Mouse (Mus musculus): Measurements from ENCODE around the gene Scrn1.

The Scrn1 gene

DNA sequence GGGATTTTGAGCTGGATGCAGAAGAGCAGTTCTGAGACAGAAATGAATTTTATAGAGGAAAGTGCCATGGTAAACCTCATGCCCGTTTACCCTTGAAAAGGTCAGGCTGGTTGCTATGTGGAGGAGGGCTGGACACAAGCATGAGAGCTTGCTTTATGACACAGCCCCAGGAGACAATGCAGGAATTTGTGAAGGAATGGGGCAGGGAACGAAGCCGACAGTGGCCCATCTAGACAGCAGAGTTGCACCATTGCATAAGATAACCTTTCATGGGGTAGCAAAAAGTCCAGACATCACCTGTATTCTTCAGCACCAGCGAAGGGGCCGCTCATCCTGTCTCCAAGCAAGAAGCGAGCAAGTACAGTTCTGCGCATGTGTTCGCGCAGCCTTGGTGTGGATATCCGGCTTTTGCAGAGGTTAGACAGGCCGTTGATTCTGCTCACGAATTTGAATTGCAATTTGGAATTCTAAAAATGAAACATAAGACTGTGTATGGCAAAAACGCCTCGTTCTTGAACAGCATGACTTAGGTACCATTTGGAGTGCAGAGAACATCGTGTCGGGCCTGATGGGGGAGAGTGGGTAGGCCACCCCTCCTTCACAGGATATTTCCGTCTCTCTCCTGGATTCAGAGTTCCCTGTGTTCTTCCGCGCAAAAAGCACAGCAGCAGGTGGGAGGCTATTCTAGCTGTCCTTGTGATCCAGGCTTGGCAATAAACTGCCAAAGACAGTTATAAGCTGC, 90.2 kb downstream of the Scrn1 start:
- DNase-seq (ENCODE audit: low spot score in 2 of 2) = peak; percentile 79 to 81

DNA sequence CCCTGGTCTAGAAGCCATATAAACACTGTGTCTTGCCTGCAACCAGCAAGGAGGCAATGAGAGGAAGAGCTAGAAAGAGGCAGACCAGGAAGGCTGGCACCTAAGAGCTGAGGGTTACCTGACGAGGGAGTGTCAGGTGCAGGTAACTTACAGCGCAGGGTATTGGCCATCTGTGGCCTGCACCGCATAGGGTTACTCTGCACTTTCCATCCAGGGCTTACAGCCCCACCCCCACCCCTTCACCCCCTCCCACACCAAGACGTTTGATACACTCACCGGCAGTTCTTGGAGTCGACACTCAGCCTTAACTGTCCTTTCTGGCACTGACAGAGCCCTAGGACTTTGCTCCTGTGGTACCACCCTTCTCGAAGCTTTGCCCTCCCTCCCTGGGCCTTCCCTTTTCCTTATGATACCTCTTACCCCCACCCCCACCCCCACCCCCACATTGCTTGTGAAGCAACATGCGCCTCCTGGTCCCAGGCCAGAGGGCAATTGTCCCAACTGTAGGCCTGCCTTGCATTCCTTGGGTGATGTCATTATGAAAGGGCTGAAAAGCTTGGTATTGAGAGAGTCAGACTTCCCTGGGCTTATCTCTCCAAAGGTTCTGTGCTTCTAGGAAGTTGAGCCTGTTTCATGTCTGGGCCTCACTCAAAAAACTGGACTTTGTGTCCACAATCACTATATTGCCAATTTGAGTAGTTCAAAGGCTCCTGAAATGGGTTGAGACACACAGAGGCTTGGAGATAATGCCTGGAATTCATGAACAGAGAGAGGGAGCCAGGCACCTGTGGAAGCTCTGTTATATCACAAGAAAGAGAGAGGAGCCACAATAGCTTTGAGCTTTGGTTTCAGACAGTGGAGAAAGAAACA, 93.2 kb downstream of the Scrn1 start:
- DNase-seq (ENCODE audit: low spot score in 2 of 2) = no peak

DNA sequence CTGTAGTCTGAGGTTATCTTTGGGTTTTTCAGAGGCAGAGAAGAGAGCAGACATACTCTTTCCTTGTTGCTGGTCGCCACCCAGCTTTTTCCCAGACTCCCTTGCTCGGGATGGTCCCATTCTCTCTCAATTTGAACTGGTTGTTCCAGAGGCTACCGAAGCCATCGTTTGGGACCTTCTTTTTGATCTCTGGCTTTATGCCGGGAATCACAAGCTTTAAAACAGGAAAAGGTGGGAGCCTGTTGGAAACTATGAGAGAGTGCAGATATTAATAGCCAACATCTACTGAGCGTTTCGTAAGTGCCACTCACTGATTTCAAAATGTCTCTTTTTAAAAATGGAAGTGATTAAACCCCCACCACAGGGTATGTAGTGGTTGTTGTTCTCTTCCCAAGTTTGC, 94.4 kb downstream of the Scrn1 start:
- DNase-seq (ENCODE audit: low spot score in 2 of 2) = no peak

DNA sequence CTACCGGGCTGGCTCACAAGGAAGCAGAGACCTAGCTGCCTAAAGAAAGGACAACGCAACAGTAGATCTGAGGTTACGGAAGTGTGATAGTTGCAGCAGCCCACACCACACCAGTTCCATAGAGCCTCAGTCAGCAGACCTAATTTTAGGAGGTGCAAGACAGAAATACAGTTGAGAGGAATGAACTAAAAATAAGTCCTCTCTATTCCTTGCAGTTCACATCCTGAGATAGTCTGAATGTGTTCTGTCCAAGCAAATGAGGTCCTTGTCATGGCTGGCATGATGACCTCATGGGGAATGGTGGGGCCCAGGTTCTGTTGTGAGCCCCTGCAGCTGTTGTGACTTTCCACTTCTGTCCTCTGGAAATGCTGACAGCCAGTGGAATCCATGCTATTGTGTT, 98.9 kb downstream of the Scrn1 start:
- no peak for DNase-seq (ENCODE audit: low spot score in 2 of 2)

DNA sequence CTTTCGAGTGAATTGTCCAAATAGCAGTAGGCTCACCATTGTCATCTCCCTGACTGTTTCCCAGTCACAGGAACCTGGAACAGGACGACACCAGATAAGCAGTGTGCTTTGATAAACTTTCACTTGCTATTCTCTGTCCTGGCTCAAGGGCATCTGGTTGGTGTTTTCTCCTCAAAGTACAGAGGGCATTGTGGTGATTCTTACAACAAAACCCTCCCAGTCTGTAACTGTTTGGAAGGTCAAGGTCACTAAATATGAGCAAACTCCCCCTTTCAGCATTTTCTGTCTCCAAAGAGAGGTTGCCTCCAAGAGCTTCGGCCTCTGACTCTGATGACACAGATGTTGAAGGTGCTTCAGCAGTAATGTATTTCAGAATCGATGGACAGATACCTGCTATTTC, 101.4 kb downstream of the Scrn1 start:
- DNase-seq (ENCODE audit: low spot score in 2 of 2) = no peak

DNA sequence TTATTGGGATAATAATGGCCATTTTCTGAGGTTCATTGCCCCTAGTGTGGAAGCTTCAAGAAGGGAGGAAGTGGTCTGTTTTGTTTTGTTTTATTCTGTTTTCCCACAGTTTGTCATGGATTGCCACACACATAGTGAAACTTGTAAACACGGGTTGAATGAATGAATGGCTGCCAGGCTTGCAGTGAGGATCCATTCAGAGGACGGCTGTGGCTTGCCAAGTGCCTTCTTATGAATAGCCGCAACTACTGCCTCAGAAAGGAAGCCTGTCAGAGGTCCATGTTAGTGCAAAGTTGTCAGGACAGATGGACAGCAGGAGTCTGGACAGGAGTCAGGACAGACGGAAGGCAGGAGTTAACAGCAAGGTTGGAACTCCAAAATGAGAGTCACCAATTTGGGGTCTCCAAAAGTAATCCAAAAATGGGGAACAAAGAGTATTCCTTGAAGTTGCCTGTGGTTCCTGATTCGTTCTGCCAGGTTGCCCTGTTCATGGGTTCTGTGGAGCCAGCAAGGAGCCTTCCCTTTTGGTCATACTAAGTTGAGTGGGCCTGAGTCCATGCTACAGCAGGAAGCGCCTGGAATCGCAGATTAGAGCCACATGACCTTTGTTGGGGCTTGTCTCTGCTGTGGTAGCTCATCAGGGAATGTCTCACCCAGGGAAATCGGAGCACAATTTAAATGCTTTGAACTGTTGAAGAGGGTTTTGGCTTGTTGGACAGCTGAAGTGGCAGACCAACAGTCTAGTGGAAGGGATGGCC, 102.4 kb downstream of the Scrn1 start:
- peak in 1 of 2 experiments; percentile 26 for DNase-seq (ENCODE audit: low spot score in 2 of 2)

DNA sequence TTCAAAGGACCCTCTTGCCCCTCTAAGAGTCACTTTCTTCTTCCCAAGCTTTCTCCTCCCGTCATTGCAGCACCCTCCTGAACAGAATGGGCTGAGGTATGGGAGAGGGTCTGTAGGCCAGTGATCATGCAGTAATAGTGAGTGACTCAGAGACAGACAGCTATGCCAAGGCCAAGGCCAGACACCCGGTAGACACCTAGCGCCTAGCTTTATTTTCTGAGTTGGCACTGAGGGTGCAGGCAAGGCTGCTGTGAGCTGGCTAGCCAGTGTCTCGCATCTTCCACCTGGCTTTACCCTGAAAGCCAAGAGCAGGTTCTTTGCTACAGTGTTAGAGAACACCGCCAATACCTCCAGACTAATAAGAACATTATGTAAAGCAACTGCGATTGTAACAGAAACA, 103.5 kb downstream of the Scrn1 start:
- DNase-seq (ENCODE audit: low spot score in 2 of 2) = no peak

DNA sequence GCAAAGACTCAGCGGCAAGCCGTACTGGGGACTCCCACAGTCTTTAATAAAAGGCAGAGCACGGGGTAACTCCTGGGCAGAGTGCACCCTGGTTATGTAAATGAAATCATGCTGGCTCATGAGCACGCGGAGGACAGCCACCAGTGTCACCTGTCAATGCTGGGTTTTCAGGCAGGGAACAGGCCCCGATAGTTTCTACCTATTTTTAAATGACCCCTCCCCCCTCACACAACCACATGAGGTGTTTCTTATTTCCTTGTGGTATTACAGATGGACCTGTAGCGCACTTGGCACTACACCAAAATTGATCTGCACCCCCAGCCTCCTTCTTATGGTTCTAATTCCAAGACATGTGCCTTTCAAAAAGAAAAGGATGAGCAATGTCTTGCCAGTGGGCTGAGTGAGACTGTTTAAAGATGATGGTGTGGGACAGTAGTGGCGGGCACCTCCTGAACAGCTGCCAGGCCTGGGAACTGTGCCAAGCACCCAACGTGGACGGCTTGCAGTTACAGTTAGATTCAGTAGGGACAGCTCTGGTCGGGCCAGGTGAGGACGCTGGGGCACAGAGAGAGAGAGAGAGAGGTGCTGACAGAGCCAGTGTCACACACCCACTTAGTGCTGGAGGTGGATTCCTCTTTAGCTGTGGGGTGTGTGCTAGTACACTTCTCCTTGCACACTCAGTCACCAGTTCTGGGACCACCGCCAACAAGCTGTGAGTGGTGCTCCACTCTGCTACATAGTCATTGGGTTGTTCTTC, 105.2 kb downstream of the Scrn1 start:
- peak in 1 of 2 experiments; percentile 68 for DNase-seq (ENCODE audit: low spot score in 2 of 2)

DNA sequence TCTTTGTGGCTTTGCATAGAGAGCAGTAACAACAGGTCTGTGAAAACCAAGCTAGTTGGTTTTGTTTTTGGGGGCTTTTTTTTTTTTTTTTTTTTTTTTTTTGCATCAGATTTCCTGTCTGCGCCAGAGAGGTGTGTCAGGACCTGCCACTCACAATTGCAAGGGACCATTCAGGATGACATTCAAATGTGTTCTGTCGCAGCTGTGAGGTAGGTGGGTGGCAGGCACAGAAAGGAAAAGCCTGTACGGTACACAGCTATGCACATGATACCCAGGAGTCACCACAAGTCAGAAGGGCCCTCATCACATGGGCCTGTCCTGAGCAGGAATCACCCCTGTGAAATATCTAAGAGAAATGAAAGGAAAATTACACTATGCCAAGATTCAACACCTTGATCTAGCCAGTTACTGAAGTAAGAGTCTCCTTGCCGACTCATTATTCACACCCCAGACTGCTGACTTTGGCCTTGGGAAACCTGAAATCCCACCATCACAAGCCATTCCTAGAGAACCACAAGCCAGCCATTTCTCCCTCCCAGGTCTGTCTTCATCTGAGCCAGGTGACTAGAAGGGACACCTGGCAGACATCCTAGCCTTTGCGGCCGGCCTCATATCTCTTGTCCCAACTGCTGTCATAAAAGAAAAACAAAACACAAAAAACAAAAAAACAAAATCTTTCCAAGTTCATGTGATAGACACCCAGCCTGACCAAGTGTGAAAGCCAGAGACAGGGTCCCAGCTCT, 105.9 kb downstream of the Scrn1 start:
- no peak for DNase-seq (ENCODE audit: low spot score in 2 of 2)

DNA sequence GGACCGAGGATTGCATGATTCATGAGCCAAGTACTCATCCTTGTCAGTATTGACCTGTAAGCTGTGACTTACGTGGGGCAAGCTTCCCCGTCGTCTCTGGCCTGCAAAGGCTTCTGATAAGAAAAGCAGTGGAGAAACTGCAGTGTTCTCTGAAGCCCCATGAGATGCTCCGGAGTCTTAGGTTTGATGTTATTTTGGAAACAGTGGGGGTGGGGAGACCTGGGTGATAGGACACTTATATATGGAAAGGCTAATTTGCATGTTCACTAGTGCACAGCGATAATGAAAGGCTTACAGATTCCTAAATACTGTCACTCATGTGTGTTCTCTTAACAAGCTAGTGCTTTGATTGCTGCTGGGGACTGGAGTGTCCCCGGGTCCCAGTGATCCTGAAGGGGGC, 106.6 kb downstream of the Scrn1 start:
- DNase-seq (ENCODE audit: low spot score in 2 of 2) = no peak

Data from left cerebral cortex, adult 9 months (tissue).